Mouse (Mus musculus) neural tube, embryonic 15.5 days (tissue): ENCODE measurements around the gene Gal. TPM values are rescaled to one million over a fixed set of nuclear protein-coding genes. Genes with fewer than 3 reads are reported as not detected.

Experiments
- ATAC-seq: fragments of 200-750 bp; cut with Nextera tagmentation; 2 replicates; pipeline ENCODE4 v1.8.0; 2017; ENCODE audit warnings: mild to moderate bottlenecking, moderate TSS enrichment, moderate library complexity; ENCODE audit not compliant: low FRiP score
- H3K27ac ChIP-seq: fragments of 300-500 bp; sonication (generic); replicated peaks from 2 replicates; pipeline ENCODE4 v1.5.1; 2015; ENCODE audit warnings: mild to moderate bottlenecking, inconsistent platforms
- H3K27me3 ChIP-seq: fragments of 300-500 bp; sonication (generic); replicated peaks from 2 replicates; pipeline ENCODE4 v1.6.1; 2015; ENCODE audit warnings: inconsistent platforms
- H3K36me3 ChIP-seq: fragments of 300-500 bp; sonication (generic); 2 replicates; pipeline ENCODE4 v1.6.1; 2015; ENCODE audit warnings: inconsistent platforms
- H3K4me1 ChIP-seq: fragments of 300-500 bp; sonication (generic); 2 replicates; pipeline ENCODE4 v1.6.1; 2015; ENCODE audit warnings: inconsistent platforms
- H3K4me2 ChIP-seq: fragments of 300-500 bp; sonication (generic); 2 replicates; pipeline ENCODE4 v1.6.1; 2015; ENCODE audit warnings: inconsistent platforms, mild to moderate bottlenecking, moderate library complexity
- H3K4me3 ChIP-seq: fragments of 300-500 bp; sonication (generic); replicated peaks from 2 replicates; pipeline ENCODE4 v1.5.1; 2015; ENCODE audit warnings: mild to moderate bottlenecking, inconsistent platforms
- H3K9ac ChIP-seq: fragments of 300-500 bp; sonication (generic); replicated peaks from 2 replicates; pipeline ENCODE4 v1.6.1; 2015; ENCODE audit warnings: mild to moderate bottlenecking, inconsistent platforms
- H3K9me3 ChIP-seq: fragments of 300-500 bp; sonication (generic); replicated peaks from 2 replicates; pipeline ENCODE4 v1.6.1; 2016; ENCODE audit warnings: inconsistent platforms
- WGBS: fragments of 180-500 bp; shearing (Covaris S2); methylation state at CpG from one replicate; pipeline ENCODE4 v1.1.7; 2015; ENCODE audit warnings: mixed read lengths; 5-methylcytosine and 5-hydroxymethylcytosine counted together
- polyA plus RNA-seq: library from polyadenylated mRNA; unstranded; fragments of >200 nt; fragmentation: Nextera tagmentation; extraction: Ambion mirVana; gene quantifications from 2 replicates; pipeline ENCODE4 v1.2.1, GENCODE M21; 2015

Gene Gal
- polyA plus RNA-seq, 1 experiment from 2014 or later, result 47.3 TPM

DNA sequence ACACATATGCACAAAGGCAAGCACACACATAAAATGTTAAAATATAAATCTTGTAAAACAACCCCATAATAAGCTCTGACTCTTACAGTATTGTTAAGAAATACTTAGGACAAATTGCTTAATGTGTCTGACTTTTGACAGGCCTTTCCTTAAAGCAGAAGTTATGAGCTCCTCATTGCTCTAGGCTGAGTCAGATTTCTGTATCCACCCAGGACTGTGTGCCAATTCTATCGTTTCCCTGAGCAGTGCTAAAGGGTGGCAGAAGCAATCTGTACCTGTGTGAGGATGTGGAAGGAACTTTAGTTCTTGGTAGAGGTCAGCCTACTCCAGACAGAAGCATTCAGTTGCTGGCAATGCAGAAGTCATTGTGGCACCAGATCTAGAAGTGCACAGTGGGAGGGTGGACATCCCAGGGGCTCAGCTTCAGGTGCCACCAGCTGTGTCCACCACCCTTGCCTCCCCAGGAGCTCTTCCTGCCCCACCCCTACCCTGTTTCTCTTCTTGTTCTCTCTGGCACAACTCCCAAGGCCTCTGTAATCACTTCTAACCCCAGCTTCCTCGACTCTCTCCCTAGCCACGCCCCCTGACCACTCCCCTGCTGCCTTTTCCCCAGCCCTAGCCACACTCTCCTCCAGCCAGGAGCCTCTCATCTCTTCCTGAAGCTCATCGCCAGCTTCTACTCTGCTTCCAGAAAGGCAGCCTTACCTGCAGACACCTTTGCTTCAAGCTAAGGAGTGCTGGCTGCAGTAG lies 37.2 kb downstream of the Gal start:
- no peaks in the 10 kb centered on the region for H3K9me3 ChIP-seq
- no peak overlapping the region for H3K27ac ChIP-seq
- no peak overlapping the region for H3K9ac ChIP-seq
- ATAC-seq, result no peak
- WGBS, result 28% methylated on average over 4 of the region's 4 CpGs
- no peak overlapping the region for H3K4me3 ChIP-seq
- H3K27me3 ChIP-seq, result no peaks in the 10 kb centered on the region
- H3K36me3 ChIP-seq, result no peaks in the 10 kb centered on the region
- H3K4me1 ChIP-seq, result no peaks in the 10 kb centered on the region
- no peak overlapping the region for H3K4me2 ChIP-seq

DNA sequence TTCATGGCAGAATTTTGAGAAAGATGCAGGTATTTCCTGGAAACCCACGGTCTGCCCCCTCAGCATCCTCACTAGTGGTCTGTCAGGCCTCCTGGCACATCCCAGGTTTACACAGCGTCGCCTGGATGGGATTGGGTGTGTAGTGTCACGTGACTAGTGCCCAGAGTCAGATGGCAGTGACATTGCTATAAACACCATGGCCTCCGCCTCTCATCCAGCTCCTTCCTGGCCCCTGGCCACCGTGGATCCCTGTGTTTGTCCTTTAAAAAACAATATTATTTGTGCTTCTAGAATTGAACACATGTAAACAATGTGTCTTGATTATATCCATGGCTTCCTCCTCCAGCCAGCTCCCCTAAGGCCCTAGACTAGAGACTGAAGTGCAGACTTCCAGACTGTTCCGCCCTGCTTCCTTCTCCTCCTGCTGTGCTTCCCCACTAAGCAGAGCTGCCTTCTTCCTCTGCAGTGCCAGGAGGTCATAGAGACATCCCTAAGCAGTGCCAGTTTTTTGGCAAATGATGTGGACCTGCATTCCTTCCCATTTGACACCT lies 38.3 kb downstream of the Gal start:
- no peak for ATAC-seq
- H3K27ac ChIP-seq, result no peak overlapping the region
- 72% methylated on average over 7 of the region's 7 CpGs for WGBS
- H3K4me1 ChIP-seq, result no peaks in the 10 kb centered on the region
- H3K9me3 ChIP-seq, result no peaks in the 10 kb centered on the region
- no peak overlapping the region for H3K4me3 ChIP-seq
- H3K36me3 ChIP-seq, result no peaks in the 10 kb centered on the region
- H3K27me3 ChIP-seq, result no peaks in the 10 kb centered on the region
- no peak overlapping the region for H3K4me2 ChIP-seq
- no peak overlapping the region for H3K9ac ChIP-seq

DNA sequence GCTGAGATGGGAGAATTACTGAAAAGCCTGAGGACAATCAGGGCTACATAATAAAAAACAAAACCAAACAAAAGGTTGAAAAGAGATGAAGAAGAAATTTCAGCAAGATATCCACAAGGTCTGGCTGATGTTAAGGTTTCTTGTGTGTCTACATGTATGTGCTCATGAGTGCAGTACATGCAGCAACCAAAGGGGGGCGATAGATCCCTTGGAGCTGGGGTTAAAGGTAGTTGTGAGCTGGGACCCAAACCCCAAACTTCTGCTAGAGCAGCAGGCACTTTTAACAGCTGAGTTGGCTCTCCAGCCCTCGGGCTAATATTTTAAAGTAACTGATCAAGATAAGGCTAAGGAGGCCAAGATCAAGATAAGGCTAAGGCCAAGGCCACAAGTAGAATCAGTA lies 40.3 kb downstream of the Gal start:
- H3K9ac ChIP-seq, result no peak overlapping the region
- no peak for ATAC-seq
- 61% methylated on average over 2 of the region's 2 CpGs for WGBS
- H3K27ac ChIP-seq, result no peak overlapping the region
- no peaks in the 10 kb centered on the region for H3K36me3 ChIP-seq
- no peaks in the 10 kb centered on the region for H3K4me1 ChIP-seq
- H3K27me3 ChIP-seq, result no peaks in the 10 kb centered on the region
- H3K4me3 ChIP-seq, result no peak overlapping the region
- H3K9me3 ChIP-seq, result no peaks in the 10 kb centered on the region
- no peak overlapping the region for H3K4me2 ChIP-seq

DNA sequence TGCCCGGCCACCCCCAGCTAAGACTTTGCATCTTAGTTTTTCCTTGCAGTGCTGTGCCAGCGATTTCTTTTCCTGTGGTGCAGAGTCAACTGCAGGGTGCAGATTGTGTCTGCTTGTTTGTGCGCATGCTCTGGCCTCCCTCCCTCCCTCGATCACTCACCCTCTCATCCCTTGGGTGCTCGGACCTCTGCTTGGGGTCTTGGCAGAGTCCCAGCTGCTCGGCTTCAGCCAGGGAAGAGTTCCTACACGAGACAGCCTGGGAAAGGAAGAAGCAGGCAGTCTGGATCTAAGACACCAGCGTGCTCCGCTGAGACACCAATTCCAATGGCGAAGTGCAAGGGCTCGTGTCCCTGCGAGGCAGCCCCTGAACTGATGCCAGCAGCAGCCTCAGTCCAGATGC lies 41.0 kb downstream of the Gal start:
- WGBS, result 65% methylated on average over 12 of the region's 12 CpGs
- no peaks in the 10 kb centered on the region for H3K9me3 ChIP-seq
- H3K27me3 ChIP-seq, result no peaks in the 10 kb centered on the region
- H3K36me3 ChIP-seq, result no peaks in the 10 kb centered on the region
- 0 out of 2 replicates have a peak overlapping the region, but pooled peaks have one; percentile 11 for H3K4me2 ChIP-seq
- no peaks in the 10 kb centered on the region for H3K4me1 ChIP-seq
- ATAC-seq, result no peak
- no peak overlapping the region for H3K4me3 ChIP-seq
- H3K27ac ChIP-seq, result no peak overlapping the region
- no peak overlapping the region for H3K9ac ChIP-seq

DNA sequence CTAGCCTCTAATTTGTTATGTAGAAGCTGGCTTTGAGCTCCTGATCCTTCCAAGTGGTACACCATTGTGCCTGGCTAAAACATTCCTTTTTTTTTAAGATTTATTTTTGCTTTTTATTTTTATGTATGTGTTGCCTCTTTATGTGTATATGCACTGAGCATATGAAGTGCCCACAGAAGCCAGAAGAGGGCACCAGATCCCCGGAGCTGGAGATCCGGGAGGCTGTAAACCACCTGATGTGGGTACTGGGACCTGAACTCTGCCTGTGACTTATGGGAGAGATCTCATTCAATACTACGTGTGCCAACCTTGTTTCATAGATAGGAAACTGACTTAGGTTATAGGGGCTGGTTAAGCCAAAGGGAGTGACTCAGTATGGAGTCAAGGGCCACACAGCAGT lies 46.1 kb downstream of the Gal start:
- no peak overlapping the region for H3K4me2 ChIP-seq
- H3K27ac ChIP-seq, result no peak overlapping the region
- H3K4me3 ChIP-seq, result no peak overlapping the region
- ATAC-seq, result no peak
- no peaks in the 10 kb centered on the region for H3K27me3 ChIP-seq
- 92% methylated on average over 3 of the region's 3 CpGs for WGBS
- peaks cover 5% of the 10 kb centered on the region; the same call in 1 of the 2 replicates for H3K36me3 ChIP-seq
- no peaks in the 10 kb centered on the region for H3K9me3 ChIP-seq
- H3K9ac ChIP-seq, result no peak overlapping the region
- H3K4me1 ChIP-seq, result no peaks in the 10 kb centered on the region

DNA sequence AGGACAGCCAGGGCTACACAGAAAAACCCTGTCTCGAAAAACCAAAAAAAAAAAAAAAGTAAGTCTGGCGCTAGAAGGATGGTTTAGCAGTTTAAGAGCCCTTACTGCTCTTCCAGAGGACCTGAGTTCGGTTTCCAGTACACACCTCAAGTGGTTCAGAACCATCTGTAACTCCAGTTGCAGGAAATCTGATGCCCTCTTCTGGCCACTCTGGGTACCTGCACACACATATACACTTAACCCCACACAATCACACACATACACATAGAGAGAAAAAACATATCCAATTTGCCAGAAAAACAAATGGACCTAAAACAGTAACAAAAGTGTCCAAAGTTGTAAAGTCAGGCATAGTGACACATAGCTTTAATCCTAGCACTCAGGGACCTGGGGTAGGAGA lies 49.3 kb downstream of the Gal start:
- no peaks in the 10 kb centered on the region for H3K4me1 ChIP-seq
- no peaks in the 10 kb centered on the region for H3K9me3 ChIP-seq
- H3K27me3 ChIP-seq, result no peaks in the 10 kb centered on the region
- no peak overlapping the region for H3K4me2 ChIP-seq
- peaks cover 5% of the 10 kb centered on the region; the same call in 1 of the 2 replicates for H3K36me3 ChIP-seq
- WGBS, result 92% methylated on average over 3 of the region's 3 CpGs
- no peak overlapping the region for H3K9ac ChIP-seq
- H3K27ac ChIP-seq, result no peak overlapping the region
- H3K4me3 ChIP-seq, result no peak overlapping the region
- ATAC-seq, result no peak

DNA sequence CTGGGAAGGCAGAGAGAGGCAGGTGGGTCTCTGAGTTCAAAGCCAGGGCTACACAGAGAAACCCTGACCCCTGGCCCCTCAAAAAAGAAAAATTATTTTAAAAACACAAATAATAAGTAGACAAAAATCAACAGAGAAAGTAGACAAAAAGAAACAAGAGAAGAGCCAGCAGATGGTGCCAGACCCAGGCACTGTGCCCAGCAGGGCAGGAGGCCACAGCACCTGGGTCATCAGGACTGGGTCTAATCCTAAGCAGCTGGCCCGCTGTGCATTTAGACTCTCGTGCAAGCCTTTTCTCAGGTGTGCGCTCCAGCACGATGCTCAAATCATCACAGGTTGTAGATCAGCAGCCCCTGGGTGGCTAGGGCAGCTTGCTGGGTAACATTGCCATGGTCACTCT lies 50.8 kb downstream of the Gal start:
- Histone ChIP-seq H3K27me3 (no peaks in the 10 kb centered on the region), H3K4me2 (no peak overlapping the region), H3K36me3 (peaks cover 5% of the 10 kb centered on the region; the same call in 1 of the 2 replicates), H3K9ac (no peak overlapping the region), H3K4me1 (no peaks in the 10 kb centered on the region), H3K27ac (no peak overlapping the region), H3K4me3 (no peak overlapping the region), H3K9me3 (no peaks in the 10 kb centered on the region)
- ATAC-seq, result no peak
- WGBS, result 84% methylated on average over 4 of the region's 4 CpGs

Other genes with a start within 250 kb of the Gal start
- 103 and 105 TPM in 2 replicates for gene Mrpl21, start 131.6 kb downstream of the Gal start, polyA plus RNA-seq
- 10.6 and 10.7 TPM in 2 replicates for gene Ighmbp2, start 131.5 kb downstream of the Gal start, polyA plus RNA-seq
- 14.7 and 21.6 TPM in 2 replicates for gene Cpt1a, start 92.2 kb downstream of the Gal start, polyA plus RNA-seq
- gene Tesmin, start 25.7 kb downstream of the Gal start, polyA plus RNA-seq, result 0.33 and 0.38 TPM in 2 replicates
- gene Ppp6r3, start 161.2 kb upstream of the Gal start, polyA plus RNA-seq, result 50.2 and 54.4 TPM in 2 replicates